10 mouse cellular contexts compared by ENCODE assay signal in genomic region chr3:133542084-133542483, GRCm38 (mm10). TPM values are rescaled to one million over a fixed set of nuclear protein-coding genes. Genes with fewer than 3 reads are reported as not detected.
DNase-seq lines count a peak whose midpoint lies in the region; ATAC-seq and TF ChIP-seq lines count a peak whose summit lies in the region.
"Had no signal": no experiment of that assay in that cellular context is flagged by ENCODE, and none has a peak within 500 bp of the region (broad histone marks: within the 10 kb centered on the region; RNA-seq: fewer than 3 reads in every experiment).

No protein-coding gene starts in this region.

- peaks cover 6% of the 10 kb centered on the region for H3K4me1 ChIP-seq in heart, embryonic 16.5 days (ENCODE audit: control insufficient read depth, insufficient read depth, low read length)
- H3K4me1 ChIP-seq in forebrain, embryonic 11.5 days (replicated peaks; ENCODE audit: control insufficient read depth, insufficient read depth, low read length), result 0 out of 2 replicates have a peak, but pooled peaks cover 2% of the 10 kb centered on the region
- peaks cover 22% of the 10 kb centered on the region for H3K4me1 ChIP-seq in midbrain, embryonic 10.5 days

- H3K4me3 ChIP-seq in heart, embryonic 16.5 days (ENCODE audit: low read length), result 0 out of 2 replicates have a peak overlapping the region, but pooled peaks have one; percentile 12
- H3K4me3 ChIP-seq in C2C12 (ENCODE audit: insufficient read depth, poor library complexity, severe bottlenecking), result no peak overlapping the region
- no peak overlapping the region for H3K4me3 ChIP-seq in forebrain, embryonic 11.5 days (ENCODE audit: low read depth, low read length)
- H3K4me3 ChIP-seq in midbrain, embryonic 10.5 days, result peak overlapping the region; percentile 90

- H3K36me3 ChIP-seq in heart, embryonic 16.5 days (ENCODE audit: control insufficient read depth, insufficient read depth), result peaks cover 3% of the 10 kb centered on the region; the same call in 1 of the 2 replicates
- H3K36me3 ChIP-seq in C2C12 (ENCODE audit: control insufficient read depth, insufficient read depth), result no peaks in the 10 kb centered on the region
- H3K36me3 ChIP-seq in forebrain, embryonic 11.5 days (ENCODE audit: control insufficient read depth, insufficient read depth, low read length), result peaks cover 2% of the 10 kb centered on the region
- H3K36me3 ChIP-seq in midbrain, embryonic 10.5 days, result peaks cover 17% of the 10 kb centered on the region

- peaks cover 8% of the 10 kb centered on the region for H3K79me3 ChIP-seq in C2C12 (ENCODE audit: low read depth)

- TF ChIP-seq CTCF in C2C12 (IDR thresholded peaks at IDR 0.05; ENCODE audit: control insufficient read depth, insufficient read depth, insufficient read length), result no peak

- no peak for ATAC-seq in heart, embryonic 16.5 days (replicated peaks; ENCODE audit: extremely low read depth, insufficient read depth, low FRiP score)
- ATAC-seq in forebrain, embryonic 11.5 days (replicated peaks; ENCODE audit: low FRiP score), result no peak

- no peak overlapping the region for H3K9ac ChIP-seq in heart, embryonic 16.5 days (ENCODE audit: low read length)
- no peak overlapping the region for H3K9ac ChIP-seq in forebrain, embryonic 11.5 days (ENCODE audit: low read length)

- no peak for DNase-seq in heart, postnatal 25 days (ENCODE audit: low spot score)
- no peak for DNase-seq in forebrain, embryonic 11.5 days (ENCODE audit: low spot score)
- no peak for DNase-seq in midbrain, embryonic 10.5 days (ENCODE audit: low spot score)
- DNase-seq in adrenal gland, postnatal 36 days, result no peak
- no peak for DNase-seq in right cerebral cortex, postnatal 14 days
- DNase-seq in ovary, postnatal 10 days (ENCODE audit: low spot score), result no peak
- DNase-seq: cerebellum, adult 9-10 months; kidney, postnatal 4 days had no signal

- H3K27me3 ChIP-seq in heart, embryonic 16.5 days (ENCODE audit: control insufficient read depth, insufficient read depth, low read length), result no peaks in the 10 kb centered on the region
- H3K27me3 ChIP-seq in C2C12 (ENCODE audit: control insufficient read depth, insufficient read depth, insufficient read length), result no peaks in the 10 kb centered on the region
- no peaks in the 10 kb centered on the region for H3K27me3 ChIP-seq in forebrain, embryonic 11.5 days (ENCODE audit: control insufficient read depth, insufficient read depth, low read length)
- peaks cover 13% of the 10 kb centered on the region; the same call in 1 of the 2 replicates for H3K27me3 ChIP-seq in midbrain, embryonic 10.5 days (ENCODE audit: low read depth, poor library complexity, severe bottlenecking)

- H3K27ac ChIP-seq in heart, embryonic 16.5 days (ENCODE audit: low read length), result no peak overlapping the region
- H3K27ac ChIP-seq in forebrain, embryonic 11.5 days (ENCODE audit: low read depth, low read length), result no peak overlapping the region
- 0 out of 2 replicates have a peak overlapping the region, but pooled peaks have one; percentile 9 for H3K27ac ChIP-seq in midbrain, embryonic 10.5 days (replicated peaks)

- peak overlapping the region; percentile 32 for H3K4me2 ChIP-seq in heart, embryonic 16.5 days (ENCODE audit: low read depth, low read length)
- H3K4me2 ChIP-seq in forebrain, embryonic 11.5 days (ENCODE audit: low read depth, low read length, severe bottlenecking), result peak overlapping the region; percentile 24; the same call in 1 of the 2 replicates

- H3ac ChIP-seq in C2C12 (ENCODE audit: control insufficient read depth, insufficient read length, low read depth), result no peak overlapping the region

- H3K79me2 ChIP-seq in C2C12 (ENCODE audit: control insufficient read depth, insufficient read depth), result peaks cover 43% of the 10 kb centered on the region

- 0 out of 2 replicates have a peak, but pooled peaks cover 2% of the 10 kb centered on the region for H3K9me3 ChIP-seq in heart, embryonic 16.5 days (replicated peaks; ENCODE audit: control insufficient read depth, low read length)
- no peaks in the 10 kb centered on the region for H3K9me3 ChIP-seq in forebrain, embryonic 11.5 days (ENCODE audit: control insufficient read depth, low read length)
- H3K9me3 ChIP-seq in midbrain, embryonic 10.5 days (replicated peaks), result peaks cover 5% of the 10 kb centered on the region; the same call in 1 of the 2 replicates

- intact Hi-C loops in heart, postnatal 25 days (cut with DNase I), result no loop called here

TF ChIP-seq in C2C12, 6 proteins besides CTCF, POLR2A, EP300 and RAD21:
- TF ChIP-seq CEBPB (IDR thresholded peaks at IDR 0.05; ENCODE audit: low read depth) (no peak), USF1 (IDR thresholded peaks at IDR 0.05; ENCODE audit: low read depth) (peak; percentile 19), MYOG (IDR thresholded peaks at IDR 0.05; ENCODE audit: control insufficient read depth, extremely low read depth, insufficient read length) (no peak)

RNA-seq across cellular contexts. Expression of gene Tet2, which starts 2.9 kb away (rescaled TPM):
- 11.3 and 14.7 TPM in 2 replicates for polyA plus RNA-seq in heart, embryonic 16.5 days (2015; fragmentation: Nextera tagmentation; extraction: Ambion mirVana)
- 10 to 100 TPM; 20.3 to 20.6 TPM for total RNA-seq in heart, postnatal 25 days (2021)
- 1.5 TPM for polyA plus RNA-seq in C2C12 (2012; fragmentation: generic; extraction: Trizol)
- polyA plus RNA-seq in forebrain, embryonic 11.5 days (2014; fragmentation: Nextera tagmentation; extraction: Ambion mirVana), result 16.7 and 19.3 TPM in 2 replicates
- 14.6 and 19.7 TPM in 2 replicates for polyA plus RNA-seq in midbrain, embryonic 10.5 days (2016; fragmentation: Nextera tagmentation; extraction: Ambion mirVana)
- total RNA-seq in adrenal gland, postnatal 36 days (2021), result 10 to 100 TPM; 34.1 to 39.5 TPM

Comparison
In these comparisons a context has a peak if more than half of its experiments do, and no peak if none do; other contexts are left out.
1. H3K4me3 ChIP-seq: peak in heart, embryonic 16.5 days (single experiment) and midbrain, embryonic 10.5 days (single experiment); none in C2C12 (single experiment) and forebrain, embryonic 11.5 days (single experiment).